Mouse (Mus musculus) olfactory bulb, adult 2 months (tissue): Measurements from ENCODE around the gene Lrrc36. TPM values are rescaled to one million over a fixed set of nuclear protein-coding genes. Genes with fewer than 3 reads are reported as not detected.

Source experiments
- H3K27ac ChIP-seq: fragments of 200-500 bp; 2 replicates; pipeline ENCODE4 v1.5.1; 2012; ENCODE audit warnings: low read depth, low read length; ENCODE audit not compliant: insufficient read depth
- H3K4me1 ChIP-seq: fragments of 200-500 bp; 2 replicates; pipeline ENCODE4 v1.6.1; 2012; ENCODE audit warnings: low read length; ENCODE audit not compliant: control insufficient read depth, insufficient read depth
- H3K4me3 ChIP-seq: fragments of 200-500 bp; 2 replicates; pipeline ENCODE4 v1.5.1; 2012; ENCODE audit warnings: mild to moderate bottlenecking, low read depth, low read length, moderate library complexity; ENCODE audit not compliant: insufficient read depth
- CTCF ChIP-seq: fragments of 200-500 bp; IDR thresholded peaks from 2 replicates; pipeline ENCODE4 v1.5.1; 2012; ENCODE audit warnings: low read depth, mild to moderate bottlenecking, low read length, moderate library complexity; ENCODE audit not compliant: insufficient read depth
- POLR2A ChIP-seq: fragments of 200-500 bp; IDR thresholded peaks from 2 replicates; pipeline ENCODE4 v1.6.1; 2012; ENCODE audit warnings: mild to moderate bottlenecking, low read depth, low read length, moderate library complexity; ENCODE audit not compliant: insufficient read depth
- WGBS: fragments of 180-500 bp; shearing (Covaris S2); methylation state at CpG from one replicate; pipeline ENCODE4 v1.1.7; 2018; 5-methylcytosine and 5-hydroxymethylcytosine counted together
- polyA plus RNA-seq: library from polyadenylated mRNA; stranded (reverse); fragments of >200 nt; gene quantifications from 2 replicates; pipeline ENCODE4 v1.2.4, GENCODE M21; 2012; ENCODE audit warnings: low replicate concordance; ENCODE audit not compliant: missing spikeins, insufficient read depth, insufficient read length

Gene Lrrc36
- polyA plus RNA-seq, 1 experiment: not detected

GRCm38 (mm10) chr8:105393089-105393787 is 20.1 kb upstream of the Lrrc36 start:
- TF ChIP-seq POLR2A: no peak
- TF ChIP-seq CTCF: no peak
- Histone ChIP-seq H3K27ac (no peak overlapping the region), H3K4me1 (no peaks in the 10 kb centered on the region), H3K4me3 (no peak overlapping the region)
- WGBS: 92% methylated on average over 12 of the region's 12 CpGs

GRCm38 (mm10) chr8:105393915-105394314 is 19.5 kb upstream of the Lrrc36 start:
- Histone ChIP-seq H3K4me3 (no peak overlapping the region), H3K4me1 (no peaks in the 10 kb centered on the region), H3K27ac (no peak overlapping the region)
- 79% methylated on average over 7 of the region's 7 CpGs for WGBS
- TF ChIP-seq POLR2A (no peak), CTCF (no peak)

- TF ChIP-seq POLR2A (no peak), CTCF (no peak)
- H3K4me3 ChIP-seq: no peak overlapping the region
- no peak overlapping the region for H3K27ac ChIP-seq
- WGBS: 35% methylated on average over 3 of the region's 3 CpGs
- no peaks in the 10 kb centered on the region for H3K4me1 ChIP-seq
Measured at GRCm38 (mm10) chr8:105397747-105398146, 15.6 kb upstream of the Lrrc36 start.

- no peak for TF ChIP-seq CTCF
- TF ChIP-seq POLR2A: no peak
- Histone ChIP-seq H3K27ac (no peak overlapping the region), H3K4me1 (no peaks in the 10 kb centered on the region), H3K4me3 (no peak overlapping the region)
- 90% methylated on average over 5 of the region's 5 CpGs for WGBS
Measured at GRCm38 (mm10) chr8:105400016-105400415, 13.4 kb upstream of the Lrrc36 start.

GRCm38 (mm10) chr8:105403467-105403866 is 9.9 kb upstream of the Lrrc36 start:
- Histone ChIP-seq H3K4me1 (peaks cover 6% of the 10 kb centered on the region; the same call in 1 of the 2 replicates), H3K27ac (no peak overlapping the region), H3K4me3 (no peak overlapping the region)
- TF ChIP-seq POLR2A (no peak), CTCF (no peak)
- 86% methylated on average over 8 of the region's 8 CpGs for WGBS

- 85% methylated on average over 1 of the region's 1 CpGs for WGBS
- no peak overlapping the region for H3K4me3 ChIP-seq
- TF ChIP-seq CTCF: no peak
- TF ChIP-seq POLR2A: no peak
- H3K27ac ChIP-seq: no peak overlapping the region
- peaks cover 6% of the 10 kb centered on the region; the same call in 1 of the 2 replicates for H3K4me1 ChIP-seq
Measured at GRCm38 (mm10) chr8:105404496-105404895, 8.9 kb upstream of the Lrrc36 start.

GRCm38 (mm10) chr8:105406416-105406815 is 7.0 kb upstream of the Lrrc36 start:
- Histone ChIP-seq H3K4me1 (peaks cover 6% of the 10 kb centered on the region; the same call in 1 of the 2 replicates), H3K4me3 (no peak overlapping the region), H3K27ac (no peak overlapping the region)
- 18% methylated on average over 10 of the region's 10 CpGs for WGBS
- no peak for TF ChIP-seq CTCF
- no peak for TF ChIP-seq POLR2A

- WGBS: 62% methylated on average over 7 of the region's 7 CpGs
- H3K4me1 ChIP-seq: peaks cover 6% of the 10 kb centered on the region; the same call in 1 of the 2 replicates
- TF ChIP-seq POLR2A: no peak
- TF ChIP-seq CTCF: no peak
Measured at GRCm38 (mm10) chr8:105408331-105408730, 5.0 kb upstream of the Lrrc36 start.

GRCm38 (mm10) chr8:105409947-105410346 is 3.4 kb upstream of the Lrrc36 start:
- H3K4me1 ChIP-seq: peaks cover 10% of the 10 kb centered on the region; the same call in 1 of the 2 replicates
- no peak overlapping the region for H3K4me3 ChIP-seq
- H3K27ac ChIP-seq: no peak overlapping the region
- TF ChIP-seq POLR2A: no peak
- TF ChIP-seq CTCF: no peak
- WGBS: 94% methylated on average over 6 of the region's 6 CpGs

More at GRCm38 (mm10) chr8:105408331-105408730, 5.0 kb upstream of the Lrrc36 start:
- Histone ChIP-seq H3K4me3 (no peak overlapping the region), H3K27ac (no peak overlapping the region)
